Mouse (Mus musculus): ENCODE results near the gene Ccdc8. TPM values are rescaled to one million over a fixed set of nuclear protein-coding genes. Genes with fewer than 3 reads are reported as not detected.

Gene Ccdc8
- polyA plus RNA-seq, 1 experiment: 6.8 TPM

GRCm38 (mm10) chr7:17022176-17022575, 29.7 kb downstream of the Ccdc8 start:
- TF ChIP-seq GATA1 (IDR thresholded peaks at IDR 0.05; ENCODE audit: low read length): no peak

DNA sequence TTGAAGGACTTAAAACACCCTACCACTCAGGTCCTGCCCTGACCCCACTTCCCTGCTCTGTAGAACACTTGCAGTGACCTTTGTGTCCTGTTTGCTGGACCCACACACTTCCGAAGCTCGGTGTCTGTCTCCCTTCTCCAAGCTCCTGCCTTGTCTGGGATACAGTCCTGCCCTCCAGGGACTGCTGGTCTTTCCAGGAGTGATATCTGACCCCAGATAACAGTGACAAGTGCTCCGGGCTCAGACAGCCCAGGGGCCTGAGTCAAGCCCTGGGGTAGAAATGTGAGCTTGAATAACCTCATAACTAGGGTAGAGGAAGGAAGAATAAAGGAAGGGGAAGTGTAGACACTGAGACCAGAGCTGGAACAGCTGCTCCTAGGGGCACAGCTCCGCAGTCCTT, 31.2 kb downstream of the Ccdc8 start:
- no peak for TF ChIP-seq GATA1 (IDR thresholded peaks at IDR 0.05; ENCODE audit: low read length)

GRCm38 (mm10) chr7:17024141-17024540, 31.6 kb downstream of the Ccdc8 start:
- no peak for TF ChIP-seq GATA1 (IDR thresholded peaks at IDR 0.05; ENCODE audit: low read length)

DNA sequence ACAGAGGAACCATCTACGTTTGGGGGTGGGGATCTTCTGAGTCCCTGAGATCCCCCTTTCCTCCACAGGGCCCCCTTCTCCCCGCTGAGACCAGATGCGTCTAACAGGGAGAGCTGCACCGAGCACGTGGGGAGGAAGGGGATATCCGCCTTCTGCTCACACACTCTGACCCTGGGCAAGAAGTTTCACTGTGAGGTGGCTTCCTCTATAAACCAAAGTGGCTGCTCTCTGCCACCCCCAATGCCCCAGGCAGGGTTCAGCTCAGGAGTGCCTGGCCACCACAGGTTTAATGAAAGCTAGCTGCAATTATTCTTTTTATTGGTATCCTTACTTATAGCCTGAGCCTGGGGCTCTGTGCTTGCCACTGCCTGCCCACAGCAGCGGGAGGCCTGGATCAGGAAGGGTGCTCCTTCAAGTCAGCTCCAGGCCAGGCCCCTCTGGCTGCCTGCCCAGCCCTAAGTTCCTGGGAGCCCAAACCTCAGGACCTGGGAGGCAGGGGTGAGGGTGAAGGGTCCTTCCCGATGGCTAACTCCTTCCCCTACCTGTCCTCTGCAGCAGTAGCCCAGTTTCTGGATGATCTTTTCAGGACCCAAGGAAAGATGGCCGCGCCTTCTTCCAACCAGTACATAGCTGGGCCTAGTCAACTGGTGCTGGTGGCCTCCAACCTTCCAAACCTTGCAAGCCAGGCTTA, 32.5 kb downstream of the Ccdc8 start:
- no peak for TF ChIP-seq GATA1 (IDR thresholded peaks at IDR 0.05; ENCODE audit: low read length)

DNA sequence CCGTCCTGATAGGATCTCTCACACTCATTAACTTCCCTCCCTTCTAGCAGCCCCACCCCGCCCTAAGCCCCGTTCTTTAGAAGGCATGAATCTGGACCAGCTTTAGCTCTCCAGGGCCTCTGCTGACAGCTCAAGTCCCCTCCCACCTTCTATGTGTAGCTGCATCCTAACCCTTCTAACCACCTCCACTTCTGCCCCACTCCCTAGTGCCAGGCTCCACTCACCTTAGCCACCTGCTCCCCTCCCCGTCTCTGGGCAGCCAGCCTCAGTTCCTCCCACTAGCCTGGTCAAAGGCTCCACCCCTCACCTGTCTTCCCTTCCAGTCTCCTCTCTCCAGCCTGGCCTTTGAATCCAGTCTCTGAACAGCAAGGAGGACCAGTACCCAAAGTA, 33.0 kb downstream of the Ccdc8 start:
- TF ChIP-seq GATA1 (IDR thresholded peaks at IDR 0.05; ENCODE audit: low read length): no peak

DNA sequence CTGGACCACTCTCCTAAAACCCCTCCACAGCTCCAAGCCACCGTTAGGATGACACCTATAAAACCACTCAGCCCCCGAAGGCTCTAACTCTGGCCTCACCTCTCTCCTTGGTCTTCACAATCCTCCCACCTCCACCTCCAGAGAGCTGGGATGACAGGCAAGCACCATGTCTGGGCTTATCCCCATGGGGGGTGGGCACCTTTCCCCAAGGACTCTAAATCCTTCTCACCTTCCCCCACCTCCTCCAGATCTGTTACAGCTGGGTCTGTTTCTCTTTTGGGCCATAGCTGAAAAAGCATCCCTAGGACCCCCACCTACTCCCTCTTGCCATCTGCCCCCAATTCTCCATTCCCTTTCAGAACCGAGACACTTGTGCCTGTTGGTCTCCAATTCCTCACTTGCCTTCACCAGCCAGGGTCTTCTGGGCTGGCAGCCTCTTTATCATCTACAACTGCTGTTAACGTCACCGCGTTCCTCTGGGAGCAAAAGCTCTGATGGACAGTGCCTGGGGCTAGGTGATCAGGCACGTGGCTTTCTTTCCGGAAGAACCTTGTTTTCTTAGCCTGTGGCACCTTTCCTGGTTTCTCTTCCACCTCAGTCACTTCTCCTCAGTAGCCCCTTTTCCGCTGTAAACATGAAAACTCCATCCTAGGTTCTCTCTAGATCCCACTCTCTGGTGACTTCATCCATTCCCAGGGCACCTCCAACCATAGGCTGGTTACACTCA, 33.6 kb downstream of the Ccdc8 start:
- no peak for TF ChIP-seq GATA1 (IDR thresholded peaks at IDR 0.05; ENCODE audit: low read length)

- TF ChIP-seq GATA1 (IDR thresholded peaks at IDR 0.05; ENCODE audit: low read length): no peak
Observed at GRCm38 (mm10) chr7:17026710-17027587, 34.4 kb downstream of the Ccdc8 start.

DNA sequence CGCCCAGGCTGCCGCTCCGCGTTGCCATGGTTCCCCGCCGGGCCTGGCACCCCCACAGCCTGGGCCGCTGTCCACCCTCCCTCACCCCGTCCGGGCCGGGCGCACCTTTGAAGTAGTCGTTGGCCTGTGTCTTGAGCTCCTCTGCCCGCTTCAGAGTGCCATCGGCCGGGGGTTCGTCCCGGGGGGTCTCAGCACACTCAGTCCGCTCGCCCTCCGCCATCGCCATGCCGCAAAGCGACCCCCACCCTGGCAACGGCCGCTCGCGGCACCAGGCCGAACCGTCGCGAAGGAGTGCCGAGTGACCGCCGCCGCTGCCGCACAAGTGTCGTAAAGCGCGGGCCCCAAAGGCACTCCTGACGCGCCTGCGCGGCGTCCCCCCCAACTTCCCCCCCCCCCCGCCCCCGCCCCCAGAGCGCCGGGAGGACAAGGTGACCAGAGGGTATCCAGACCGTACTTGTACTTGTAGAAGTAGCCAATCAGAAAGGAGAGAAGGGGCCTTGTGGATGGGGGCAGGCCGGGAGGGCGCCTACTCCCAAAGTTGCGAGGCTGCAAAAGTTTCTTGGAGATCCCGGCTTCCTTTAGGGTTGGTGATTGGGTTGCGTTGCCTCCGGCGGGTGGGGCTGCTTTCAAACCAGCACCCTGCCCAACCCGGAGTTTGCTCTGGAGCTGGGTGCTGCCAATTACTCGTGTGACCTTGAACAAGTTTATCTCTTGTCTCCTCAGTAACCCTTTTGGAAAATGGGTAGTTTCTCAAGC, 35.3 kb downstream of the Ccdc8 start, which contains the start of gene Ppp5c:
TSS of gene Ppp5c (minus strand) at position 337 of the 756 bp plus-strand sequence.
- no peak for TF ChIP-seq GATA1 (IDR thresholded peaks at IDR 0.05; ENCODE audit: low read length)

- no peak for TF ChIP-seq GATA1 (IDR thresholded peaks at IDR 0.05; ENCODE audit: low read length)
Observed at GRCm38 (mm10) chr7:17028923-17029322, 36.4 kb downstream of the Ccdc8 start.

DNA sequence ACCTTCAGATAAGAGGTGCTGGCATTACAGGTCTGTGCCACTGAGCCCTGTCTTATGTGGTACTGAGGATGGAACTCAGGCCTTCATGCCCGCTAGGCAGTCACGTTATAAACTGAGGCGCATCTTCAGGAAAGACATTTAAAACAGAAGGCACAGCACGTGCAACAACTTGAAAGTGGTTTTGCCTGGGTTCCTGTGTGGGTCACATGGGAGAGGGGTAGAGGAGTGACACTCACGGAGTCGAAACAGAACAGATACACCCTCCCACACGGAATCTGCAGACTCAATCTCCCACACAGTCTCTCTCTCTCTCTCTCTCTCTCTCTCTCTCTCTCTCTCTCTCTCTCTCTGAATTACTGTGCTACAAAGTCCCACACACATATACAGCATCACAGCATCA, 37.7 kb downstream of the Ccdc8 start:
- no peak for TF ChIP-seq GATA1 (IDR thresholded peaks at IDR 0.05; ENCODE audit: low read length)

DNA sequence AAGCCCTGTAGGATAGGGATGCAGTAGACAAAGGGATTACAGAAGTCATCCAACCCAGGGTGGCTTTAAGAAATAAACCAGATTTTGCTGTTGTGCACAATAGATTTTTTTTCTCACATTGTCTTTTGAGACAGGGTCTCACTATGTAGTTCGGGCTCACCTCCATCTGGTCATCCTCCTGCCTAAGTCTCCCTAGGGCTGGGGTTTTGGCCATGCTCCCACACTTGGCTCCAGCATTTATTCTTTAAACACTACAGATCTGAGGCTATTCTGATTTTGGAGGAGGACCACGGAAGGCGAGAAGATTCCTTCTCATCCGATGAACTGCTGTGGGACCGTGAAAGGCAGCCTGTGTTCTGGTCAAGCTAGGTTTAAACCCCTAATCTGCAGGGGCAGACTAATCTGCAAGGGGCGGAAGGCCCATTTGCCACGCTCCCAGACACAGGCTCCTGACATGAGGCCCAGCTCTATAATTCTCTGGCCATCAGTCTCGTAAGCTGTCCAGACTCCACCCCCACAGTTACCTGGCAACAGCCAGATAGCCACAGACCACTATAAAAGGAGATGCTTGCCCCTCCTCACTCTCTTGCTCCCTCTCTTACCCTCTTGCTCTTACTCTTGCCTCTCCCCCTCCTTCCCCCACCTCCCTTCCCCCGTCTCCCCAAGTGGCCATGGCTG, 45.6 kb downstream of the Ccdc8 start:
- no peak for TF ChIP-seq GATA1 (IDR thresholded peaks at IDR 0.05; ENCODE audit: low read length)

GRCm38 (mm10) chr7:17039373-17039772, 46.9 kb downstream of the Ccdc8 start:
- TF ChIP-seq GATA1 (IDR thresholded peaks at IDR 0.05; ENCODE audit: low read length): no peak

- no peak for TF ChIP-seq GATA1 (IDR thresholded peaks at IDR 0.05; ENCODE audit: low read length)
Observed at GRCm38 (mm10) chr7:17045743-17046142, 53.2 kb downstream of the Ccdc8 start.

Other genes with a start within 250 kb of the Ccdc8 start
- 19.9 and 22.4 TPM in 2 replicates for gene Slc1a5, start 211.4 kb upstream of the Ccdc8 start, polyA plus RNA-seq (2012)
- 136 and 156 TPM in 2 replicates for gene Strn4, start 176.8 kb upstream of the Ccdc8 start, polyA plus RNA-seq (2012)
- 49.0 and 51.5 TPM in 2 replicates for gene Fkrp, start 176.0 kb upstream of the Ccdc8 start, polyA plus RNA-seq (2012)
- 16.1 and 29.6 TPM in 2 replicates for gene Prkd2, start 149.8 kb upstream of the Ccdc8 start, polyA plus RNA-seq (2012)
- gene Dact3, start 117.4 kb upstream of the Ccdc8 start, polyA plus RNA-seq (2012): 0.23 and 0.45 TPM in 2 replicates
- gene Gng8, start 100.9 kb upstream of the Ccdc8 start, polyA plus RNA-seq (2012): not detected in 2 replicates
- 1.4 and 1.7 TPM in 2 replicates for gene Ptgir, start 86.2 kb upstream of the Ccdc8 start, polyA plus RNA-seq (2012)
- 1,990 and 2,185 TPM in 2 replicates for gene Calm3, start 68.6 kb upstream of the Ccdc8 start, polyA plus RNA-seq (2012)
- gene Pnmal2, start 48.0 kb upstream of the Ccdc8 start, polyA plus RNA-seq (2012): not detected in 2 replicates
- not detected in 2 replicates for gene Pnmal1, start 33.0 kb upstream of the Ccdc8 start, polyA plus RNA-seq (2012)
- gene Gm42372, start 9.6 kb upstream of the Ccdc8 start, polyA plus RNA-seq (2012): not detected in 2 replicates
- 155 and 165 TPM in 2 replicates for gene Ppp5c, start 35.2 kb downstream of the Ccdc8 start, polyA plus RNA-seq (2012)
- 177 and 202 TPM in 2 replicates for gene Hif3a, start 69.7 kb downstream of the Ccdc8 start, polyA plus RNA-seq (2012)
- not detected in 2 replicates for gene Psg16, start 81.3 kb downstream of the Ccdc8 start, polyA plus RNA-seq (2012)
- gene Ceacam3, start 157.6 kb downstream of the Ccdc8 start, polyA plus RNA-seq (2012): not detected in 2 replicates
- gene Psg29, start 210.8 kb downstream of the Ccdc8 start, polyA plus RNA-seq (2012): not detected in 2 replicates